Mouse (Mus musculus): ENCODE measurements at regions not wholly inside any gene's neighbourhood (a gene's known extent, or its start where the extent isn't known, plus 50 kb on each side); places are given as distances from the start of the nearest gene placed in this dataset.
A peak's percentile ranks its signal among the peaks of the same experiment; 100 is the strongest.

GRCm38 (mm10) chr5:64500413-64500812, 302.8 kb upstream of the Klf3 start:
- DNase-seq: no peak

- DNase-seq: no peak
These were observed 302.3 kb upstream of the Klf3 start for GRCm38 (mm10) chr5:64500866-64501265.

- no peak for DNase-seq
These were observed 301.4 kb upstream of the Klf3 start for GRCm38 (mm10) chr5:64501746-64502145.

- peak; percentile 81 for DNase-seq
These were observed 299.7 kb upstream of the Klf3 start for GRCm38 (mm10) chr5:64503514-64503913.

GRCm38 (mm10) chr5:64504507-64504906, 298.7 kb upstream of the Klf3 start:
- no peak for DNase-seq

GRCm38 (mm10) chr5:64505227-64505834, 297.9 kb upstream of the Klf3 start:
- DNase-seq: no peak

- DNase-seq: peak; percentile 61
These were observed 297.2 kb upstream of the Klf3 start for GRCm38 (mm10) chr5:64505835-64506600.

GRCm38 (mm10) chr5:64508565-64508964, 294.6 kb upstream of the Klf3 start:
- no peak for DNase-seq

- peak; percentile 58 for DNase-seq
These were observed 289.8 kb upstream of the Klf3 start for GRCm38 (mm10) chr5:64513155-64513945.

- DNase-seq: no peak
These were observed 287.0 kb upstream of the Klf3 start for GRCm38 (mm10) chr5:64516115-64516665.

GRCm38 (mm10) chr5:64517241-64517640, 285.9 kb upstream of the Klf3 start:
- DNase-seq: no peak

- no peak for DNase-seq
These were observed 285.4 kb upstream of the Klf3 start for GRCm38 (mm10) chr5:64517835-64518234.

- no peak for DNase-seq
These were observed 284.2 kb upstream of the Klf3 start for GRCm38 (mm10) chr5:64519036-64519435.

GRCm38 (mm10) chr5:64519731-64520130, 283.5 kb upstream of the Klf3 start:
- no peak for DNase-seq

GRCm38 (mm10) chr5:64521401-64521800, 281.8 kb upstream of the Klf3 start:
- DNase-seq: no peak

GRCm38 (mm10) chr5:64521969-64522368, 281.2 kb upstream of the Klf3 start:
- DNase-seq: no peak

GRCm38 (mm10) chr5:64526521-64526920, 276.7 kb upstream of the Klf3 start:
- no peak for DNase-seq

- DNase-seq: peak; percentile 54
These were observed 275.2 kb upstream of the Klf3 start for GRCm38 (mm10) chr5:64527962-64528361.

- DNase-seq: no peak
These were observed 268.8 kb upstream of the Klf3 start for GRCm38 (mm10) chr5:64534371-64534770.

GRCm38 (mm10) chr5:64534947-64535346, 268.2 kb upstream of the Klf3 start:
- DNase-seq: no peak

- DNase-seq: no peak
These were observed 267.6 kb upstream of the Klf3 start for GRCm38 (mm10) chr5:64535546-64535945.

- peak; percentile 87 for DNase-seq
These were observed 266.6 kb upstream of the Klf3 start for GRCm38 (mm10) chr5:64536393-64537112.

Measured in layer of hippocampus, adult 9-11 months (tissue).